Mouse (Mus musculus): ENCODE data around the gene Myo5c. TPM values are rescaled to one million over a fixed set of nuclear protein-coding genes. Genes with fewer than 3 reads are reported as not detected.

Myo5c gene
- total and polyA plus RNA-seq, 3 experiments, result 0.13 TPM; not detected in 2

GRCm38 (mm10) chr9:75193858-75194257 is 38.0 kb upstream of the Myo5c start:
- DNase-seq (ENCODE audit: low read depth, low spot score), result no peak
- no peak for TF ChIP-seq TBP (IDR thresholded peaks at IDR 0.05; ENCODE audit: low read depth, low read length)
- TF ChIP-seq GABPA (IDR thresholded peaks at IDR 0.05; ENCODE audit: low read depth, low read length), result no peak
- TF ChIP-seq EP300 (IDR thresholded peaks at IDR 0.05; ENCODE audit: low read depth in 1 of 2, low read length in 2 of 2), result no peak
- no peak for TF ChIP-seq ZMIZ1 (IDR thresholded peaks at IDR 0.05; ENCODE audit: low read depth, low read length)
- TF ChIP-seq POLR2AphosphoS5 (IDR thresholded peaks at IDR 0.05; ENCODE audit: borderline replicate concordance, low read depth, low read length), result no peak
- no peak for TF ChIP-seq MAFK (IDR thresholded peaks at IDR 0.05; ENCODE audit: borderline replicate concordance, low read depth, low read length)
- Histone ChIP-seq H3K79me2 (ENCODE audit: control insufficient read depth, insufficient read depth, low read length, poor library complexity) (no peaks in the 10 kb centered on the region), H3K27ac (ENCODE audit: control insufficient read depth, low read depth, low read length) (no peak overlapping the region), H3K9me3 (replicated peaks; ENCODE audit: insufficient read depth, low read length) (no peaks in the 10 kb centered on the region), H3K4me1 (ENCODE audit: control insufficient read depth in 1 of 2, insufficient read depth in 2 of 2, low read length in 2 of 2) (peaks cover 9 to 10% of the 10 kb centered on the region in 2 experiments), H3K9ac (ENCODE audit: control insufficient read depth, low read depth, low read length, poor library complexity, severe bottlenecking) (no peak overlapping the region), H3K4me3 (ENCODE audit: control insufficient read depth in 1 of 2, insufficient read depth in 1 of 2, low read depth in 2 of 2, low read length in 2 of 2) (no peak overlapping the region), H3K27me3 (ENCODE audit: control insufficient read depth in 1 of 2, insufficient read depth in 2 of 2, low read length in 2 of 2) (no peaks in the 10 kb centered on the region), H3K36me3 (ENCODE audit: control insufficient read depth in 1 of 2, insufficient read depth in 2 of 2, low read length in 2 of 2) (peaks cover 2 to 12% of the 10 kb centered on the region in 2 experiments; a peak in 3 of 4 replicates)

GRCm38 (mm10) chr9:75196335-75196734 is 35.5 kb upstream of the Myo5c start:
- Histone ChIP-seq H3K27me3 (ENCODE audit: control insufficient read depth in 1 of 2, insufficient read depth in 2 of 2, low read length in 2 of 2) (no peaks in the 10 kb centered on the region), H3K36me3 (ENCODE audit: control insufficient read depth in 1 of 2, insufficient read depth in 2 of 2, low read length in 2 of 2) (peaks cover 0 to 12% of the 10 kb centered on the region in 2 experiments; a peak in 2 of 4 replicates), H3K4me1 (ENCODE audit: control insufficient read depth in 1 of 2, insufficient read depth in 2 of 2, low read length in 2 of 2) (peaks cover 9 to 10% of the 10 kb centered on the region in 2 experiments), H3K79me2 (ENCODE audit: control insufficient read depth, insufficient read depth, low read length, poor library complexity) (no peaks in the 10 kb centered on the region), H3K27ac (ENCODE audit: control insufficient read depth, low read depth, low read length) (peak overlapping the region; percentile 33), H3K4me3 (ENCODE audit: control insufficient read depth in 1 of 2, insufficient read depth in 1 of 2, low read depth in 2 of 2, low read length in 2 of 2) (no peak overlapping the region), H3K9ac (ENCODE audit: control insufficient read depth, low read depth, low read length, poor library complexity, severe bottlenecking) (no peak overlapping the region), H3K9me3 (replicated peaks; ENCODE audit: insufficient read depth, low read length) (no peaks in the 10 kb centered on the region)
- peak; percentile 74 for DNase-seq (ENCODE audit: low read depth, low spot score)
- no peak for TF ChIP-seq POLR2AphosphoS5 (IDR thresholded peaks at IDR 0.05; ENCODE audit: borderline replicate concordance, low read depth, low read length)
- no peak for TF ChIP-seq USF1 (IDR thresholded peaks at IDR 0.05; ENCODE audit: low read depth, low read length)
- no peak for TF ChIP-seq MAFK (IDR thresholded peaks at IDR 0.05; ENCODE audit: borderline replicate concordance, low read depth, low read length)
- no peak for TF ChIP-seq RCOR1 (IDR thresholded peaks at IDR 0.05; ENCODE audit: low read depth, low read length)
- no peak for TF ChIP-seq KAT2A (conservative IDR thresholded peaks at IDR 0.05; ENCODE audit: low read depth, low read length)
- TF ChIP-seq ZKSCAN1 (IDR thresholded peaks at IDR 0.05; ENCODE audit: low read depth, low read length), result no peak
- TF ChIP-seq MYC (IDR thresholded peaks at IDR 0.05; ENCODE audit: low read depth, low read length), result no peak
- 0 out of 2 replicates have a peak, but pooled peaks have one; percentile 13 for TF ChIP-seq SIN3A (IDR thresholded peaks at IDR 0.05; ENCODE audit: low read length)
- TF ChIP-seq BHLHE40 (IDR thresholded peaks at IDR 0.05; ENCODE audit: borderline replicate concordance, low read depth, low read length), result peak; percentile 15; the same call in 1 of the 2 replicates
- no peak for TF ChIP-seq CTCF (IDR thresholded peaks at IDR 0.05 in 2 of 3, conservative IDR thresholded peaks at IDR 0.05 in 1 of 3; ENCODE audit: control insufficient read depth in 1 of 3, insufficient read depth in 1 of 3, low read depth in 2 of 3, low read length in 3 of 3, poor library complexity in 1 of 3, severe bottlenecking in 1 of 3)
- no peak for TF ChIP-seq CHD1 (IDR thresholded peaks at IDR 0.05; ENCODE audit: low read depth, low read length)
- TF ChIP-seq CHD2 (IDR thresholded peaks at IDR 0.05; ENCODE audit: low read length), result no peak
- no peak for TF ChIP-seq GABPA (IDR thresholded peaks at IDR 0.05; ENCODE audit: low read depth, low read length)
- no peak for TF ChIP-seq RAD21 (IDR thresholded peaks at IDR 0.05; ENCODE audit: low read depth, low read length)
- no peak for TF ChIP-seq MAX (IDR thresholded peaks at IDR 0.05; ENCODE audit: low read length)
- TF ChIP-seq ZC3H11A (IDR thresholded peaks at IDR 0.05; ENCODE audit: low read depth, low read length), result no peak
- TF ChIP-seq NRF1 (IDR thresholded peaks at IDR 0.05; ENCODE audit: insufficient read depth, low read depth, low read length, poor library complexity, severe bottlenecking), result no peak
- no peak for TF ChIP-seq JUND (IDR thresholded peaks at IDR 0.05; ENCODE audit: low read depth, low read length)
- no peak for TF ChIP-seq TAL1 (IDR thresholded peaks at IDR 0.05; ENCODE audit: low read length)
- TF ChIP-seq TCF12 (IDR thresholded peaks at IDR 0.05; ENCODE audit: low read depth, low read length), result 0 out of 2 replicates have a peak, but pooled peaks have one; percentile 5
- 0 out of 2 replicates have a peak, but pooled peaks have one; percentile 21 for TF ChIP-seq TBP (IDR thresholded peaks at IDR 0.05; ENCODE audit: low read depth, low read length)
- peak; percentile 29 to 47; a peak in 3 of 4 replicates for TF ChIP-seq EP300 (IDR thresholded peaks at IDR 0.05; ENCODE audit: low read depth in 1 of 2, low read length in 2 of 2)
- TF ChIP-seq GATA1 (IDR thresholded peaks at IDR 0.05; ENCODE audit: low read depth, low read length), result 0 out of 2 replicates have a peak, but pooled peaks have one; percentile 11
- TF ChIP-seq ETS1 (IDR thresholded peaks at IDR 0.05; ENCODE audit: low read depth, low read length), result peak; percentile 97
- no peak for TF ChIP-seq MEF2A (IDR thresholded peaks at IDR 0.05; ENCODE audit: extremely low read depth, insufficient replicate concordance, low read depth, low read length, poor library complexity, severe bottlenecking)

Data from MEL (cell line).